8 mouse cellular contexts compared by ENCODE assay signal in the genomic region with DNA sequence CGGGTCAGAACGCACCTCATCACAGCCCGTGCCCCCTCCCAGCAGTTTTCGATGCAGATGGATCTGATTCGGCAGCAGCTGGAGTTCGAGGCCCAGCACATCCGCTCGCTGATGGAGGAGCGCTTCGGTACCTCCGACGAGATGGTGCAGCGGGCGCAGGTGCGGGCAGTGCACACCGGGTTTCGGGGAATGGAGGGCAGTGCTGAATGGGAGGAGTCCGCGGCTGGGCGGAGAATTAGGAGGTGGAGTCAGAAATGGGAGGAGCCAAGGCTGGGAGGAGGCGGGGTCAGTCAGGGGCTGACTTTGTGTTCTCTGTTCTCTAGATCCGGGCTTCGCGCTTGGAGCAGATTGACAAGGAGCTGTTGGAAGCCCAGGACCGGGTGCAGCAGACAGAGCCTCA. TPM values are rescaled to one million over a fixed set of nuclear protein-coding genes. Genes with fewer than 3 reads are reported as not detected.
DNase-seq lines count a peak whose midpoint lies in the region; ATAC-seq and TF ChIP-seq lines count a peak whose summit lies in the region.

No protein-coding gene starts in this region.

- H3K9me3 ChIP-seq in neural tube, embryonic 11.5 days (ENCODE audit: control insufficient read depth, low read length): no peaks in the 10 kb centered on the region

- no peaks in the 10 kb centered on the region for H3K79me2 ChIP-seq in liver, adult 2 months (ENCODE audit: control insufficient read depth, insufficient read depth, low read length)

- H3K4me3 ChIP-seq in neural tube, embryonic 11.5 days (ENCODE audit: low read depth, low read length): peak overlapping the region; percentile 8; the same call in 1 of the 2 replicates
- H3K4me3 ChIP-seq in liver, adult 2 months (ENCODE audit: insufficient read depth, low read depth, low read length): no peak overlapping the region

- ATAC-seq in neural tube, embryonic 11.5 days (ENCODE audit: insufficient read depth, low FRiP score, low TSS enrichment): no peak
- peak; percentile 80 to 84 for ATAC-seq in hematopoietic stem cell, adult 5-6 weeks (replicated peaks in 1 of 2; ENCODE audit: insufficient read depth in 1 of 2, low FRiP score in 2 of 2, low TSS enrichment in 1 of 2, low read depth in 1 of 2, poor library complexity in 2 of 2, severe bottlenecking in 2 of 2)

- no peak overlapping the region for H3K9ac ChIP-seq in neural tube, embryonic 11.5 days (ENCODE audit: low read length)
- no peak overlapping the region for H3K9ac ChIP-seq in liver, adult 2 months (ENCODE audit: low read depth, low read length)

- peaks cover 9% of the 10 kb centered on the region for H3K27me3 ChIP-seq in neural tube, embryonic 11.5 days (ENCODE audit: control insufficient read depth, insufficient read depth, low read length)
- H3K27me3 ChIP-seq in liver, adult 2 months (ENCODE audit: control insufficient read depth, insufficient read depth, low read length): no peaks in the 10 kb centered on the region

- no peak overlapping the region for H3K27ac ChIP-seq in neural tube, embryonic 11.5 days (ENCODE audit: low read depth, low read length)
- H3K27ac ChIP-seq in liver, adult 2 months (replicated peaks; ENCODE audit: insufficient read depth, low read depth, low read length): no peak overlapping the region

- no peak for TF ChIP-seq CTCF in liver, adult 2 months (IDR thresholded peaks at IDR 0.05; ENCODE audit: low read depth, low read length)

- peaks cover 26% of the 10 kb centered on the region for H3K36me3 ChIP-seq in neural tube, embryonic 11.5 days (ENCODE audit: control insufficient read depth, insufficient read depth, low read length)
- no peaks in the 10 kb centered on the region for H3K36me3 ChIP-seq in liver, adult 2 months (ENCODE audit: control insufficient read depth, insufficient read depth, low read length)

- intact Hi-C loops in heart, postnatal 36 days (cut with DNase I): no loop called here

- peak overlapping the region; percentile 26; the same call in 1 of the 2 replicates for H3K4me2 ChIP-seq in neural tube, embryonic 11.5 days (ENCODE audit: low read depth)

- no peak for TF ChIP-seq POLR2A in liver, adult 2 months (IDR thresholded peaks at IDR 0.05; ENCODE audit: extremely low read depth, insufficient read depth, low read length)

- WGBS in neural tube, embryonic 11.5 days: 10% methylated on average over 25 of the region's 25 CpGs
- WGBS in liver, adult 2 months: 10% methylated on average over 25 of the region's 25 CpGs

- H3K4me1 ChIP-seq in neural tube, embryonic 11.5 days (ENCODE audit: control insufficient read depth, insufficient read depth, low read length): peaks cover 8% of the 10 kb centered on the region
- H3K4me1 ChIP-seq in liver, adult 2 months (ENCODE audit: control insufficient read depth, insufficient read depth, low read length): 0 out of 2 replicates have a peak, but pooled peaks cover 2% of the 10 kb centered on the region

- no peak for DNase-seq in neural tube, embryonic 11.5 days (ENCODE audit: low spot score)
- no peak for DNase-seq in neural tube, embryonic 10.5 days (ENCODE audit: extremely low spot score, low spot score)
- DNase-seq in liver, adult 2 months (ENCODE audit: extremely low read depth, low read depth, low spot score): peak; percentile 53
- peak; percentile 53 to 75 for DNase-seq in natural killer cell, adult 2 months (ENCODE audit: low spot score in 2 of 2)
- no peak for DNase-seq in cerebellum, adult 9-10 months
- DNase-seq in ovary, adult 18-20 months (ENCODE audit: low spot score): no peak
- DNase-seq in heart, postnatal 36 days: no peak

RNA-seq across cellular contexts. Expression of a gene that starts 9.1 kb away (rescaled TPM):
- polyA plus RNA-seq in neural tube, embryonic 11.5 days (2014; fragmentation: Nextera tagmentation; extraction: Ambion mirVana): 81.4 and 81.7 TPM in 2 replicates
- total RNA-seq in hematopoietic stem cell, adult 5-6 weeks (2017): 0.30 and 0.75 TPM in 2 replicates
- total RNA-seq in liver, adult 2 months (2014; rRNA removed): 0.09 and 0.20 TPM in 2 replicates
- polyA plus RNA-seq in liver, adult 2 months (2012; rRNA removed): 0.19 and 0.20 TPM in 2 replicates
- 1 to 10 TPM; 2.1 to 3.7 TPM for total RNA-seq in heart, postnatal 36 days (2021)

RNA-seq across cellular contexts. Expression of a gene that starts 12.6 kb away (rescaled TPM):
- 857 and 860 TPM in 2 replicates for polyA plus RNA-seq in neural tube, embryonic 11.5 days (2014; fragmentation: Nextera tagmentation; extraction: Ambion mirVana)
- 2,831 and 3,208 TPM in 2 replicates for total RNA-seq in hematopoietic stem cell, adult 5-6 weeks (2017)
- 510 and 571 TPM in 2 replicates for total RNA-seq in liver, adult 2 months (2014; rRNA removed)
- polyA plus RNA-seq in liver, adult 2 months (2012; rRNA removed): 686 and 1,012 TPM in 2 replicates
- 100 to 1,000 TPM; 748 to 777 TPM for total RNA-seq in heart, postnatal 36 days (2021)

RNA-seq across cellular contexts. Expression of a gene that starts 15.5 kb away (rescaled TPM):
- 37.3 and 40.5 TPM in 2 replicates for polyA plus RNA-seq in neural tube, embryonic 11.5 days (2014; fragmentation: Nextera tagmentation; extraction: Ambion mirVana)
- total RNA-seq in hematopoietic stem cell, adult 5-6 weeks (2017): 8.5 and 17.6 TPM in 2 replicates
- 10.4 and 12.4 TPM in 2 replicates for total RNA-seq in liver, adult 2 months (2014; rRNA removed)
- 25.4 and 25.5 TPM in 2 replicates for polyA plus RNA-seq in liver, adult 2 months (2012; rRNA removed)
- 10 to 100 TPM; 13.8 to 15.1 TPM for total RNA-seq in heart, postnatal 36 days (2021)

RNA-seq across cellular contexts. Expression of a gene that starts 24.4 kb away (rescaled TPM):
- polyA plus RNA-seq in neural tube, embryonic 11.5 days (2014; fragmentation: Nextera tagmentation; extraction: Ambion mirVana): 2.0 and 2.4 TPM in 2 replicates
- 2.9 and 3.1 TPM in 2 replicates for total RNA-seq in hematopoietic stem cell, adult 5-6 weeks (2017)
- 8.8 and 12.5 TPM in 2 replicates for total RNA-seq in liver, adult 2 months (2014; rRNA removed)
- 19.2 and 21.8 TPM in 2 replicates for polyA plus RNA-seq in liver, adult 2 months (2012; rRNA removed)
- total RNA-seq in heart, postnatal 36 days (2021): 1 to 10 TPM; 2.2 to 2.9 TPM

RNA-seq across cellular contexts. Expression of a gene that starts 24.9 kb away (rescaled TPM):
- polyA plus RNA-seq in neural tube, embryonic 11.5 days (2014; fragmentation: Nextera tagmentation; extraction: Ambion mirVana): 4.2 and 5.5 TPM in 2 replicates
- 2.1 and 2.9 TPM in 2 replicates for total RNA-seq in hematopoietic stem cell, adult 5-6 weeks (2017)
- 112 and 185 TPM in 2 replicates for total RNA-seq in liver, adult 2 months (2014; rRNA removed)
- 384 and 617 TPM in 2 replicates for polyA plus RNA-seq in liver, adult 2 months (2012; rRNA removed)
- total RNA-seq in heart, postnatal 36 days (2021): 1 to 10 TPM; 2.7 TPM

Comparison
In these comparisons a context has a peak if more than half of its experiments do, and no peak if none do; other contexts are left out.
1. DNase-seq: peak in liver, adult 2 months (single experiment) and natural killer cell, adult 2 months (2 of 2); none in neural tube, embryonic 11.5 days (single experiment), neural tube, embryonic 10.5 days (single experiment), cerebellum, adult 9-10 months (single experiment), ovary, adult 18-20 months (single experiment) and heart, postnatal 36 days (0 of 2).